Mouse (Mus musculus) cerebellum, adult 2 months (tissue): Measurements from ENCODE around the gene Six4.

ENCODE experiments used
- CTCF ChIP-seq: fragments of 200-500 bp; IDR thresholded peaks from 2 replicates; pipeline ENCODE4 v1.5.1; 2011; ENCODE audit warnings: low read depth, mild to moderate bottlenecking, control low read depth, low read length, moderate library complexity, borderline replicate concordance; ENCODE audit not compliant: insufficient read depth
- POLR2A ChIP-seq: fragments of 200-500 bp; IDR thresholded peaks from 2 replicates; pipeline ENCODE4 v1.6.1; 2011; ENCODE audit warnings: low read length, control low read depth, borderline replicate concordance; ENCODE audit not compliant: insufficient read depth

DNA sequence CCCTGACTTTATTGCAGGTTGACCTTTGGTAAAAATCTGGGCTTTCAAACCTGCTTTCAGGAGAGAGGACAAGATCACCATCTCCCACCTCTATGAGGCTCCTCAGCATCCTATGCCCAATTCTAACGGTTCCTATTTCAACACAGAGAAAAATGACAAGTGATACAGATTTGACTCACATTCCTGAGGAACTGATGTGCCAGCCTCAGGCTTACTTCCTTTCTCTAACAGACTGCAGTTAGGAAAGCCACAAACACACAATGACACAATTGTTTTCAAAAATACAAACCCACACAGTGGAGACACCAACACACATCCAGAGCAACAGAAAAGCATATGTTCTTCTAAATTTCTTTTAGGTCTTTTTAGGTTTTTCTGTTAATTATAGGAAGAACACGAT lies 5.4 kb downstream of the Six4 start:
- TF ChIP-seq CTCF (no peak), POLR2A (no peak)
